ENCODE assay signal across 8 mouse cellular contexts in genomic region chr1:184965682-184966360, GRCm38 (mm10). TPM values are rescaled to one million over a fixed set of nuclear protein-coding genes. Genes with fewer than 3 reads are reported as not detected.
A peak's percentile ranks its signal among the peaks of the same experiment; 100 is the strongest.
DNase-seq lines count a peak whose midpoint lies in the region; ATAC-seq and TF ChIP-seq lines count a peak whose summit lies in the region.

No protein-coding gene starts in this region.

- no peak for TF ChIP-seq EP300 in heart, adult 2 months (IDR thresholded peaks at IDR 0.05; ENCODE audit: insufficient read depth, low read depth, low read length)
- TF ChIP-seq EP300 in liver, postnatal 0 days (IDR thresholded peaks at IDR 0.05; ENCODE audit: low read depth), result no peak

- WGBS in heart, adult 2 months, result 30% methylated on average over 12 of the region's 12 CpGs
- 51% methylated on average over 12 of the region's 12 CpGs for WGBS in liver, postnatal 0 days (ENCODE audit: insufficient replicate concordance)

- H3K79me2 ChIP-seq in heart, adult 2 months (replicated peaks; ENCODE audit: control insufficient read depth, insufficient read depth, low read length), result no peaks in the 10 kb centered on the region; the same call in 1 of the 2 replicates

- H3K27ac ChIP-seq in heart, adult 2 months, result no peak overlapping the region
- H3K27ac ChIP-seq in liver, postnatal 0 days (ENCODE audit: low read depth), result no peak overlapping the region

- H3K4me1 ChIP-seq in heart, adult 2 months (ENCODE audit: control insufficient read depth, insufficient read depth, low read length), result no peaks in the 10 kb centered on the region
- no peaks in the 10 kb centered on the region for H3K4me1 ChIP-seq in liver, postnatal 0 days (ENCODE audit: insufficient read depth)

- ATAC-seq in liver, postnatal 0 days, result no peak

- no peak overlapping the region for H3K4me2 ChIP-seq in liver, postnatal 0 days (ENCODE audit: low read depth, low read length)

- TF ChIP-seq CTCF in heart, adult 2 months (IDR thresholded peaks at IDR 0.05), result peak; percentile 63
- TF ChIP-seq CTCF in liver, postnatal 0 days (IDR thresholded peaks at IDR 0.05; ENCODE audit: low read depth), result peak; percentile 70

- no peaks in the 10 kb centered on the region for H3K36me3 ChIP-seq in heart, adult 2 months (ENCODE audit: control insufficient read depth, insufficient read depth, low read length)
- H3K36me3 ChIP-seq in liver, postnatal 0 days (replicated peaks; ENCODE audit: insufficient read depth, low read length), result no peaks in the 10 kb centered on the region

- H3K9me3 ChIP-seq in liver, postnatal 0 days (ENCODE audit: low read length), result no peaks in the 10 kb centered on the region

- TF ChIP-seq POLR2A in heart, adult 2 months (IDR thresholded peaks at IDR 0.05; ENCODE audit: insufficient read depth, low read depth, low read length), result no peak

- no peak overlapping the region for H3K9ac ChIP-seq in heart, adult 2 months (ENCODE audit: low read depth, low read length)
- H3K9ac ChIP-seq in liver, postnatal 0 days (replicated peaks), result no peak overlapping the region

- intact Hi-C loops in heart, adult 2 months (cut with DNase I), result loop anchor here (1.0 kb wide), 1 partner anchor 227 kb away; no protein-coding TSS in a partner anchor

- peak; percentile 48 for DNase-seq in 3T3-L1 (ENCODE audit: low read depth, low spot score)
- peak; percentile 74 for DNase-seq in R1 (ENCODE audit: low read depth, low spot score)
- DNase-seq in cerebellum, postnatal 25 days, result peak; percentile 41 to 72
- peak; percentile 44 to 56 for DNase-seq in heart, adult 2 months
- DNase-seq in kidney, adult 18-20 months, result peak; percentile 45
- DNase-seq in liver, postnatal 0 days, result peak; percentile 65
- peak; percentile 58 for DNase-seq in ovary, postnatal 14 days (ENCODE audit: low spot score)
- no peak for DNase-seq in MN1 (ENCODE audit: low spot score)

- H3K27me3 ChIP-seq in heart, adult 2 months (ENCODE audit: control insufficient read depth, insufficient read depth, low read length), result no peaks in the 10 kb centered on the region
- H3K27me3 ChIP-seq in liver, postnatal 0 days (ENCODE audit: insufficient read depth, low read length), result no peaks in the 10 kb centered on the region

- H3K4me3 ChIP-seq in heart, adult 2 months, result no peak overlapping the region
- no peak overlapping the region for H3K4me3 ChIP-seq in liver, postnatal 0 days (ENCODE audit: low read depth, low read length)

RNA-seq across cellular contexts. Expression of gene Mark1, which starts 33.5 kb away (rescaled TPM):
- total RNA-seq in heart, adult 2 months (2021), result 1 to 10 TPM; 6.7 to 7.8 TPM
- polyA plus RNA-seq in heart, adult 2 months (2012; rRNA removed), result 3.3 and 4.9 TPM in 2 replicates
- polyA plus RNA-seq in liver, postnatal 0 days (2015; fragmentation: Nextera tagmentation; extraction: Ambion mirVana), result 0.31 TPM in 2 replicates
